Mouse (Mus musculus) hindbrain, embryonic 10.5 days (tissue): ENCODE data around the gene Ube2c. TPM values are rescaled to one million over a fixed set of nuclear protein-coding genes. Genes with fewer than 3 reads are reported as not detected.
A peak's percentile ranks its signal among the peaks of the same experiment; 100 is the strongest.

Experiments used
- DNase-seq: peaks from one replicate; pipeline ENCODE4 v3.0.0-alpha.2; 2017; ENCODE audit warnings: low spot score
- H3K27ac ChIP-seq: fragments of 300-500 bp; sonication (generic); 2 replicates; pipeline ENCODE4 v1.5.1; 2016; ENCODE audit warnings: mild to moderate bottlenecking, moderate library complexity
- H3K27me3 ChIP-seq: fragments of 300-500 bp; sonication (generic); 2 replicates; pipeline ENCODE4 v1.6.1; 2016; ENCODE audit warnings: mild to moderate bottlenecking; ENCODE audit not compliant: poor library complexity, insufficient read depth, severe bottlenecking
- H3K36me3 ChIP-seq: fragments of 300-500 bp; sonication (generic); 2 replicates; pipeline ENCODE4 v1.6.1; 2016; ENCODE audit warnings: mild to moderate bottlenecking, moderate library complexity
- H3K4me1 ChIP-seq: fragments of 300-500 bp; sonication (generic); replicated peaks from 2 replicates; pipeline ENCODE4 v1.6.1; 2016; ENCODE audit warnings: mild to moderate bottlenecking
- H3K4me3 ChIP-seq: fragments of 300-500 bp; sonication (generic); 2 replicates; pipeline ENCODE4 v1.5.1; 2016; ENCODE audit warnings: mild to moderate bottlenecking, moderate library complexity
- H3K9me3 ChIP-seq: fragments of 300-500 bp; sonication (generic); 2 replicates; pipeline ENCODE4 v1.6.1; 2016; ENCODE audit warnings: mild to moderate bottlenecking, moderate library complexity
- WGBS: fragments of 180-500 bp; shearing (Covaris S2); methylation state at CpG from one replicate; pipeline ENCODE4 v1.1.7; 2016; 5-methylcytosine and 5-hydroxymethylcytosine counted together
- polyA plus RNA-seq: library from polyadenylated mRNA; unstranded; fragments of >200 nt; fragmentation: Nextera tagmentation; extraction: Ambion mirVana; gene quantifications from 2 replicates; pipeline ENCODE4 v1.2.1, GENCODE M21; 2016

Ube2c gene
- polyA plus RNA-seq, 1 experiment from 2014 or later, result 588 TPM

DNA sequence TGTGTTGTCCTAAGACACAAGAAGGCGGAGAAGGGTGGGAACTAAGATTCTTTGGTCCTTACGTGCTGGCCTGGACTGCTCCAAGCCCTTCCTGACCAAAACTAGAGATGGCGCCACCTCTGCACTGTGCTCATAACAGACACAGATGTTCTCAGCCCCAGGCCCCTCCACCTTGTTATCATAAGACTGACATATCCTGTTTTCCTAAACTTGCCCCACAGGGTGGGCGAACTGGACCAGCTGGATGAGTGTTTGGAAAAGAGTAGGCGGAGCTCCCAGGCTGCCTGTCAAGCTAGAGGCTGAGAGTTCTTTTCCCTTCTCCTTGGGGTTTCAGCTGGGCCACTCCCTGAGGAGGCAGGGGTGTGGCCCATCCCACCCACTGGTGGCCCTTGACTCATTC lies 48.0 kb downstream of the Ube2c start:
- H3K27ac ChIP-seq, result 0 out of 2 replicates have a peak overlapping the region, but pooled peaks have one; percentile 29
- 59% methylated on average over 5 of the region's 5 CpGs for WGBS
- H3K4me1 ChIP-seq, result peaks cover 15% of the 10 kb centered on the region
- H3K36me3 ChIP-seq, result peaks cover 34% of the 10 kb centered on the region
- H3K4me3 ChIP-seq, result no peak overlapping the region
- no peaks in the 10 kb centered on the region for H3K9me3 ChIP-seq
- DNase-seq, result peak; percentile 19
- H3K27me3 ChIP-seq, result no peaks in the 10 kb centered on the region

- no peak overlapping the region for H3K4me3 ChIP-seq
- H3K36me3 ChIP-seq, result peaks cover 37% of the 10 kb centered on the region
- H3K27ac ChIP-seq, result no peak overlapping the region
- no peak for DNase-seq
- 88% methylated on average over 6 of the region's 6 CpGs for WGBS
- H3K9me3 ChIP-seq, result no peaks in the 10 kb centered on the region
- peaks cover 28% of the 10 kb centered on the region for H3K4me1 ChIP-seq
- H3K27me3 ChIP-seq, result no peaks in the 10 kb centered on the region
These were observed 51.4 kb downstream of the Ube2c start for GRCm38 (mm10) chr2:164821060-164821459.

GRCm38 (mm10) chr2:164822636-164823165 lies 53.0 kb downstream of the Ube2c start, which contains the start of gene Zswim1:
Gene Zswim1, plus strand, starts transcription at chr2:164822686.
- H3K36me3 ChIP-seq, result peaks cover 53% of the 10 kb centered on the region
- no peaks in the 10 kb centered on the region for H3K9me3 ChIP-seq
- H3K4me3 ChIP-seq, result peak within 1 kb of the TSS; percentile 78
- H3K27ac ChIP-seq, result peak within 1 kb of the TSS; percentile 89
- no peaks in the 10 kb centered on the region for H3K27me3 ChIP-seq
- peak; percentile 99 for DNase-seq
- peaks cover 25% of the 10 kb centered on the region for H3K4me1 ChIP-seq
- WGBS, result 2% methylated on average over 32 of the region's 32 CpGs

DNA sequence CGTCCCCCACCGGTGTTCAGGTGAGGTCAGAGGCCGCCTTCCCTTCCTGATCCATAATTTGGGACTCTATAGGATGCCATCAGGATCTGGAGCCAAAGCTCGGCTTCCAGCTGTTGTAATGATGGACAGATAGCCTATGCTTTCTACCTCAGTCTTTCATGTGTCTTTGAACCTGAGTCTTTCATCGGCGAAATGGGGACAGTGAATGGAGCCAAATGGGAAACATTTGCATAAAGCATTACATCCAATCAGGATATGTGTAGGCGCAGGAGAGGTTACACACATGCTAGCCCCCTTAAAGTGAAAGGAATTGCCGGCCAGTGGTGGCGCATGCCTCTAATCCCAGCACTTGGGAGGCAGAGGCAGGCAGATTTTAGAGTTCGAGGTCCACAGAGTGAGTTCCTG lies 53.5 kb downstream of the Ube2c start:
- DNase-seq, result no peak
- peaks cover 22% of the 10 kb centered on the region for H3K4me1 ChIP-seq
- no peaks in the 10 kb centered on the region for H3K9me3 ChIP-seq
- peak overlapping the region; percentile 78 for H3K4me3 ChIP-seq
- H3K36me3 ChIP-seq, result peaks cover 58% of the 10 kb centered on the region
- H3K27me3 ChIP-seq, result no peaks in the 10 kb centered on the region
- peak overlapping the region; percentile 89 for H3K27ac ChIP-seq
- WGBS, result 3% methylated on average over 10 of the region's 10 CpGs

- 98% methylated on average over 4 of the region's 4 CpGs for WGBS
- Histone ChIP-seq H3K36me3 (peaks cover 66% of the 10 kb centered on the region), H3K27me3 (no peaks in the 10 kb centered on the region), H3K9me3 (no peaks in the 10 kb centered on the region), H3K4me1 (peaks cover 22% of the 10 kb centered on the region), H3K27ac (no peak overlapping the region), H3K4me3 (peak overlapping the region; percentile 78)
- DNase-seq, result no peak
These were observed 54.3 kb downstream of the Ube2c start for GRCm38 (mm10) chr2:164823969-164824368.

- H3K4me3 ChIP-seq, result no peak overlapping the region
These were observed 55.8 kb downstream of the Ube2c start for GRCm38 (mm10) chr2:164825521-164825920.

GRCm38 (mm10) chr2:164827146-164827850 lies 57.6 kb downstream of the Ube2c start:
- no peak overlapping the region for H3K4me3 ChIP-seq
- H3K4me1 ChIP-seq, result peaks cover 18% of the 10 kb centered on the region
- no peak overlapping the region for H3K27ac ChIP-seq
- no peaks in the 10 kb centered on the region for H3K9me3 ChIP-seq
- no peaks in the 10 kb centered on the region for H3K27me3 ChIP-seq
- H3K36me3 ChIP-seq, result peaks cover 48% of the 10 kb centered on the region
- no peak for DNase-seq
- 90% methylated on average over 16 of the region's 16 CpGs for WGBS

More at GRCm38 (mm10) chr2:164825521-164825920, 55.8 kb downstream of the Ube2c start:
- no peaks in the 10 kb centered on the region for H3K9me3 ChIP-seq
- H3K36me3 ChIP-seq, result peaks cover 60% of the 10 kb centered on the region
- DNase-seq, result no peak
- no peak overlapping the region for H3K27ac ChIP-seq
- H3K4me1 ChIP-seq, result peaks cover 22% of the 10 kb centered on the region
- H3K27me3 ChIP-seq, result no peaks in the 10 kb centered on the region
- WGBS, result 94% methylated on average over 17 of the region's 17 CpGs

Other genes with a start within 250 kb of the Ube2c start
- gene Wfdc2, start 207.5 kb upstream of the Ube2c start, polyA plus RNA-seq, result 27.6 and 64.4 TPM in 2 replicates
- gene Spint3, start 196.4 kb upstream of the Ube2c start, polyA plus RNA-seq, result not detected in 2 replicates
- gene Wfdc6a, start 184.5 kb upstream of the Ube2c start, polyA plus RNA-seq, result not detected in 2 replicates
- not detected in 2 replicates for gene Eppin, start 176.3 kb upstream of the Ube2c start, polyA plus RNA-seq
- gene Wfdc6b, start 156.4 kb upstream of the Ube2c start, polyA plus RNA-seq, result not detected in 2 replicates
- not detected in 2 replicates for gene Wfdc8, start 156.3 kb upstream of the Ube2c start, polyA plus RNA-seq
- gene Wfdc16, start 131.1 kb upstream of the Ube2c start, polyA plus RNA-seq, result not detected in 2 replicates
- 0.51 TPM in 1 of 2 replicates, not detected in the other for gene Wfdc10, start 113.9 kb upstream of the Ube2c start, polyA plus RNA-seq
- gene Wfdc9, start 113.3 kb upstream of the Ube2c start, polyA plus RNA-seq, result not detected in 2 replicates
- not detected in 2 replicates for gene Wfdc11, start 95.8 kb upstream of the Ube2c start, polyA plus RNA-seq
- 0.15 TPM in 1 of 2 replicates, not detected in the other for gene Wfdc13, start 84.8 kb upstream of the Ube2c start, polyA plus RNA-seq
- gene Spint4, start 71.4 kb upstream of the Ube2c start, polyA plus RNA-seq, result not detected in 2 replicates
- gene Spint5, start 54.6 kb upstream of the Ube2c start, polyA plus RNA-seq, result not detected in 2 replicates
- gene Wfdc3, start 24.0 kb upstream of the Ube2c start, polyA plus RNA-seq, result 0.85 and 1.4 TPM in 2 replicates
- 81.3 and 87.4 TPM in 2 replicates for gene Dnttip1, start 23.9 kb upstream of the Ube2c start, polyA plus RNA-seq
- gene Tnnc2, start 10.1 kb downstream of the Ube2c start, polyA plus RNA-seq, result not detected in 2 replicates
- 10.8 and 13.7 TPM in 2 replicates for gene Snx21, start 15.9 kb downstream of the Ube2c start, polyA plus RNA-seq
- 16.5 and 17.7 TPM in 2 replicates for gene Acot8, start 35.0 kb downstream of the Ube2c start, polyA plus RNA-seq
- gene Zswim3, start 35.2 kb downstream of the Ube2c start, polyA plus RNA-seq, result 9.3 and 12.4 TPM in 2 replicates
- 25.1 and 27.5 TPM in 2 replicates for gene Zswim1, start 52.8 kb downstream of the Ube2c start, polyA plus RNA-seq
- gene Spata25, start 58.6 kb downstream of the Ube2c start, polyA plus RNA-seq, result not detected in 2 replicates
- gene Ctsa, start 63.0 kb downstream of the Ube2c start, polyA plus RNA-seq, result 98.2 and 104 TPM in 2 replicates
- 4.3 and 5.1 TPM in 2 replicates for gene Neurl2, start 63.6 kb downstream of the Ube2c start, polyA plus RNA-seq
- 47.2 and 78.1 TPM in 2 replicates for gene Pltp, start 87.8 kb downstream of the Ube2c start, polyA plus RNA-seq
- gene Pcif1, start 109.4 kb downstream of the Ube2c start, polyA plus RNA-seq, result 76.1 and 88.4 TPM in 2 replicates
- 15.3 and 18.4 TPM in 2 replicates for gene Zfp335, start 141.9 kb downstream of the Ube2c start, polyA plus RNA-seq
- gene Mmp9, start 170.9 kb downstream of the Ube2c start, polyA plus RNA-seq, result 0.56 and 1.2 TPM in 2 replicates
- 3.1 and 5.1 TPM in 2 replicates for gene Slc12a5, start 190.9 kb downstream of the Ube2c start, polyA plus RNA-seq